Mouse (Mus musculus) heart, adult 2 months (tissue): ENCODE results near the gene Tjp3.
A peak's percentile ranks its signal among the peaks of the same experiment; 100 is the strongest.

Source experiments
- CTCF ChIP-seq: fragments of 200-600 bp; IDR thresholded peaks from 2 replicates; pipeline ENCODE4 v1.8.1; 2022; ENCODE audit warnings: antibody characterized with exemption, mild to moderate bottlenecking, moderate library complexity
- EP300 ChIP-seq: fragments of 200-500 bp; IDR thresholded peaks from 2 replicates; pipeline ENCODE4 v1.6.1; 2011; ENCODE audit warnings: low read depth, low read length, control low read depth; ENCODE audit not compliant: insufficient read depth
- POLR2A ChIP-seq: fragments of 200-500 bp; IDR thresholded peaks from 2 replicates; pipeline ENCODE4 v1.6.1; 2011; ENCODE audit warnings: mild to moderate bottlenecking, low read depth, low read length, control low read depth; ENCODE audit not compliant: insufficient read depth

GRCm38 (mm10) chr10:81334324-81334723 lies 42.9 kb upstream of the Tjp3 start:
- TF ChIP-seq POLR2A (0 out of 2 replicates have a peak, but pooled peaks have one; percentile 9), EP300 (no peak), CTCF (no peak)
